Mouse (Mus musculus) embryonic fibroblast, embryonic 13.5 days (primary cell): ENCODE data around the gene Setd1b.

Experiments
- CTCF ChIP-seq: IDR thresholded peaks from 2 replicates; pipeline ENCODE4 v1.5.1; 2011; ENCODE audit warnings: mild to moderate bottlenecking, control low read depth, low read length, moderate library complexity, borderline replicate concordance; ENCODE audit not compliant: insufficient read depth
- POLR2A ChIP-seq: IDR thresholded peaks from 2 replicates; pipeline ENCODE4 v1.6.1; 2011; ENCODE audit warnings: low read depth, mild to moderate bottlenecking, control low read depth, low read length, moderate library complexity

- TF ChIP-seq CTCF (no peak), POLR2A (no peak)
Measured at GRCm38 (mm10) chr5:123180390-123180789, 38.4 kb downstream of the Setd1b start.
